Mouse (Mus musculus) heart, adult 11 months (tissue): ENCODE results near the gene Ndel1.

ENCODE experiments used
- DNase-seq: peaks from one replicate; pipeline ENCODE4 v3.0.0; 2022

Gene Ndel1

DNA sequence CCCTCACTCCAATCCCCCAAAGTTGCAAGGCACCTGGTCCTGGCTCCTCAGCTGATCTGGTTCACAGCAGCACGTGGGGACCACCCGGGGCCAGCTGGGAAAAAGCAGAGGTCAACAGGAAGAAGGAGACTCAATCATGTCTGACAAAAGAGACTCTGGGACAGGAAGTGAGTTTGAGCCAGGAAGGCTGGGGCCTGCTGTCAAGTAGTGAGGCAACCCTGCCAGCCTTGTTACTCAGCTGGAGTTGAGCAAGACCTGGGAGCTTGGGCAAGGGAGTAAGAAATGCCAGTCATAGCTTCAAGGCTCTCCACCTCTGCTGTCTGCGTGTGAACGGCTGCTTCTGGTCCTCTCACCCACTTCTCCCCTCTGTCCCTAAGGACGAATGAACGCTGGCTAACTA lies at the start of gene Ndel1:
Gene Ndel1 (minus strand): TSS at position 111 of the 400 bp plus-strand sequence.
- DNase-seq, result peak; percentile 98

DNA sequence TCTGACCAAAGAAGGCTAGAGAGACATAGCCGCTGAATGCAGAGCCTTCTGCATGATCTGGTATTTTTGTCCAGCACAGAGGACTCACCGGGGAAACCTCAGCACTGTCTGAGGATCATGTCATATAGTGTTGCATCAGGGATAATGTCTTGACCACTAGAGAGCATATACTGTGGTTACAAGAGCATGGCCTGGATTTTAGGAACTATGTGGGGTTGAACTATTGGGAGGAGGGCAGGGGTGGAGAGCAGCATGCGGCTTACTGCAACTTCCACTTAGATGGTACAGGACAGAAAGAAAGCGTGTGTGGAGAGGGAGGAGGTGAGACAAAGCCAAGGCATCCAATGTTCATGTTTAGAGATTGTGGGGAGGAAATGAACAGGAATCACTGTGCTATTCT lies 42.9 kb upstream of the Ndel1 start:
- no peak for DNase-seq

DNA sequence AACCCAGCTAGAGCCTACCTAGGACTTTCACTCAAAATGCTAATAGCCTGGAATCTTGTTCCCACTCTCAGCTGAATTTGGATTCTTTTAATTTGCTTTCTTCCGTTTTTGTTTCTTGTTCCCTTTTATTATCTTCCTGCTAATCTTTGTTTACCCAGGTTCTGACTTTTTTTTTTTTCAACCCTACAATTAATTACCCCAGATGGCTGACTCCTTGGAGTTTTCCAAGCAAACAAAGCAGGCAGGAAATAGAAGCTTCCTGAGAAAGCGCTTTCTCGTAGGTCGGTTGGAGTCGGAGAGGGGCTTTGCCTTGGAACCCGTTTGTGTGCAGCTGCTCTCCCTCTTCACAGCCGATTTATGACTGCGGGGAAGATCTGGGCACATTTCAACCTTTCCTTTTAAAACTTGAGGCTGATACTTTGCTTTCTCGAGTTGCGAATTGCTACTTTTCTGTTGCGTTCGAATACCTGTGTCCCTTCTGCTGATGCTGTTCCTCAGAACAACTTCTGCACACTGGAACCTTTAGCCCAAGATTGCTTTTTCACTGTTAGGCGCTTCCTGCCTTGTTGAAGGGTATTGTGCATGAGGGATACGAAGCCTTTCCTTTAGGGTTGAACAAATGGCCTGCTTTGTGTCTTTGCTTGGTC lies 40.0 kb upstream of the Ndel1 start:
- DNase-seq, result peak; percentile 94

DNA sequence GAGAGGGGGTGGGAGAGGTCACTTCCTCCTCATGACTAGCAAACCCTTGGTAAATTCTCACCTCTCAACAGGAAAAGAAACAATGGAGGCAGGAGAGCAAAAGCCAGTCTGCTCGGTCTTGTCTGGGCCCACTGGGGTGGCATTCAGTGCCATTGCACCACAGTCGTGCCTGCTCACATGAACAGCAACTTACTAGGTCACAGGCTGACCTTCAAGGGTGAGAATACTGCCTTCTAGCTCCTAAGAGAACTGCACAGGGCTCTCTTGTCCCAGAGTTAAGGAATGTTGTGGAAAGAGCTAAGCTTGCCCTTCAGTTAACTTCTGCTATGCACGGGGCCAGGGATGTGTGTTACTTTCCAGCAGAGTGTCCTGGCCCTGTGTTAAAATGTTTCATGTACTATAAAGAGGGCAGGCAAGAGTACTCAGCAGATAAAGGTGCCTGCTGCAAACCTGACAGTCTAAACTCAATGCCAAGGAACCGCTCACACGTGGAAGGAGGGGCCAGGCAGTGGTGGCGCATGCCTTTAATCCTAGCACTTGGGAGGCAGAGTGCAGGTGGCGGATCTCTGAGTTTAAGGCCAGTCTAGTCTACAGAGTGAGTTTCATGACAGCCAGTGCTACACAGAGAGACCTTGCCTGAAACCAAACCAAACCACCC lies 37.3 kb upstream of the Ndel1 start:
- DNase-seq, result no peak

DNA sequence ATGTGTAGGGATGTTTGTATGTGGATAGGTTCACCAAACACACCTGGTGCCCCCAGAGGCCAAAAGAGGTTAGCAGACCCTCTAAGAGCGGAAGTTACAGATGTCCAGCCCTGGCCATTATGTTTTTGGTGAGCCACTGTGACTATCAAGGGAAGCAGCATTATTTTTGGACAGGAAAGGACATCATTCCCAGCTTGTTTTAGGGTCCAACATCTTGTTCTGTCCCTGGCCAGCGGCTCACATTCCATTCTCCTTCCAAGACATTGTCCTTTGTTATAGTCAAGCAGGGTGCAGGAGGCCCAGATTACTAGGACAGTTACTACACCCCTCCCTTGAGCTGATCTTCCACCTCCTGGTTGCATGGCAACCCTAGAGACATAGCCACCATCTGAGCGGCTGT lies 35.6 kb upstream of the Ndel1 start:
- DNase-seq, result peak; percentile 95

DNA sequence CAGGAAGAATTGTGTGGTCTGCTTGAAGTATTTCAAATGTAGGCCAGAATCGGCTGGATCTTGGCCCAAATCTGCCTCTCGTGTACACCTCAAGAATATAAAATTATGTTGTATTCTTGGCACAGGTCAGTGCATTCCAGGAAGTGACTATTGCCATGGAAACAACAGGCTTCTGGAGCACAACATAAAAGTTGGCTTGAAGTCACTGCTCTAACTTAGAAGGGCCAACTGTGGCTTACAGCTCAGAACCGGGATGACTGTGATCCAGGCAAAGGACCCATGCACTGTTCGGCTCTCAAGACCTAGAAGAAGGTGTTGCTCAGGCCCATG lies 34.8 kb upstream of the Ndel1 start:
- no peak for DNase-seq

DNA sequence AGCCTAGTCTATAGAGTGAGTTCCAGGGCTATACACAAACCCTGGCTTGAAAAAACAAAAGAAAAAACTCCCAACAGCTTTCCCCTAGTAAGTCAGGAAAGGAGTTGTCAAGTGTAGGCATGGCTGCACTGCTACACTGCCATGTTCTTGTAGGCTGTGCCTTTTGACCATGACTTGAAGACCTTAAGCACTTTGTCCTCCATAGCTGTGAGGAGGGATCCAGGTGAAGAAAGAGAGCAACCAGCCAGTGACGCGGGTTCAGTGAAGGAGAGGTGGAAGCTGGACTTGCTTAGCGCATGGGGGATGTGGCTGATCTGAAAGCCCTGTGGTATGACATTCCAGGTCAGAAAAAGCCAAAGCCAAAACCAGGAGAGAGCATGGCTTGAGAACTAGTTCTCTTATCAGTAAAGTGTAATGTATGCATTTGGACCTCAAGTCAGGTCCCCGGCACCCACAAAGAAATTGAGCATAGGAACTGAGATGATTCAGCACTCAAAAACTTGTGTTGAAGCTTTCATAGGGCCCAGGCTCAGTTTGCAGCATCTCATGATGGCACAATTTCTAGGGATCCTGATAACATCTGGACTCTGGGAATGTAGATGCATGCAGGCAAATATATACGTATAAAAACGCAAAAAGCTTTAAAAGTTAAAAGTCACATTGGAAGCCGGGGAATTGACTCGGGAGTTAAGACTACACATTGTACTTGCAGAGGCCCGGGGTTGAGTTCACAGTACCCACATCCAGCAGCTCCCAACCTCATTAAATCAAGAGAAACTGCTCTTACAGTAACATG lies 34.2 kb upstream of the Ndel1 start:
- DNase-seq, result no peak

DNA sequence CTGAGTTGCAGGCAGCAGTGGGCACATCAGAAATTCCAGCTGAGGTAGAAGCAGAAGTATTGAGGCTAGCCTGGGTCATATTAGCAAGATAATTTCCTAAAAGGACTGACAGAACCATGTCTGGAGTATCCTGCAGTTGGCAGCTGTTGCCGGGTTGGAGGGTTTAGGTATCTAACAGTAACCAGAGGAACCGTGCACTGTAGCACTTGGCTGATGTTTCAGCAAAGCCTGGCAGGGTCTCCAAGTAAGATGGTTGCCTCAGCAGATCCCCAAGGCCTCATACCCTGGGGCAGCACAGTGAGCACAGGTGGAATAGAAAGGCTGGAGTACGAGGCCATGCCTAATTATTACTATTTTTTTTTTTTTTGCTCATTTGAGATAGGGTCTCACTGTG lies 33.5 kb upstream of the Ndel1 start:
- no peak for DNase-seq

DNA sequence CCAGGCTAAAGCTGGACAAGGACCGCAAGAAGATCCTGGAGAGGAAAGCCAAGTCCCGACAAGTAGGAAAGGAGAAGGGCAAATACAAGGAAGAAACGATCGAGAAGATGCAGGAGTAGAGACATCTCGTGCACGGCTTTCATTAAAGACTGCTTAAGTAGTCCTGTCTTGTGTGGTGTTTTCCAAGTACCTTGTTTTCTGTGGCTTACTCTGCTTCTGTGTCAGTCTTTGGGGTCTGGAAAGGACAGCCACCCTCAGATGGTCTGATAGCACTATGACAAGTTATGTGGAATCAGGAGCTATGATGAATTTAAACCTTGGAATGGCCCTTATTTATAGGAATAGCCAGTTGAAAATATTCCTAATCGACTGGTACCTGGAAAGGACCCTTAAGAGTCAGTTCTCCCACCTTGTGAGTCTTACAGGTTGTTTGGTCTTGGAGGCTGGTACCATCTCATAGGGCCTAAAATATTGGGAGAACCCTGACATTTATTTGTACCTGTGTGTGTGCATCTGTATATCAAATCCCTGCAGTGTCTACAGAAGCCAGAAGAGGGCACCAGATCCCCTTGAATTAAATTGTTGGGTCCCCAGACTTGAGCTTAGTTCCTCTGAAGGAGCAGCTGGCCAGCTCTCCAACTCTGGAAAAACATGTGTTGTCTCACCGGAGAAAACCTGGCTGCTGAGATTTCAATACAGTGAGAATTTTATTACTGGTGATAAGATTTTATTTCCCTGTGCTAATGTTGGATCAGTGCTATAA lies 32.9 kb upstream of the Ndel1 start:
- peak; percentile 96 for DNase-seq

DNA sequence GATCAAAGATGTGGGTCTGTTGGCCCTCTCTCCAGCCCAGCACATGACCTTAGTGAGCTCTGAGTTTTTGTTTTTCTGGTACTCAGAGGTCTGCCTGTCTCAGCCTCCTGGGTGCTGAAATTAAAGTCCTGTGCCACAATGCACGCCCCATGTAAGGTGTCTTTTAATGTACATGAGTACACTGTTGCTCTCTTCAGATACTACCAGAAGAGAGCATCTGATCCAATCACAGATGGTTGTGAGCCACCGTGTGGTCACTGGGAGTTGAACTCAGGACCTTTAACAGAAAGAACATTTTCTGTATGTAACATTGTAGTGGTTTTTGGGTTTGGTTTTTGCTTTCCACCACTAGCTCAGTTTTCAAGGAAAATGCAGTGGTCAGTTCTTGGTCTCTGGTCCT lies 32.1 kb upstream of the Ndel1 start:
- no peak for DNase-seq

DNA sequence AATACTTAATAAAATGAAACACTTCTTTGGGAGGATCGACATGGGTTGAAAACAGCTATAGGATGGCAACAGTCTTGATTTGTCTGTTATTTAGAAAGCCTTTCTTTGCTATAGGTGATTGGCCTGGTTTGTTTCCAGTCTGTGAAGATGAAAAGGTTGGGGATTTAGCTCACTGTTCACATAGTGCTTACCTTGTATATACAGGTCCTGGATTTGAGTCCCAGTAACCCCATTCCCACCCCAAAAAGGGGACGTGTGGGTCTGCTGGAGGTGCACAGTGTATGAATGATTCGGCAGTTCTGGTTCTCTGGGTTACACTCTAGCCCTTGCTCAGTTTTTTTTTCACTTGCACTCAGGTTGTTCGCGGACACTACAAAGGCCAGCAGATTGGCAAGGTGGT lies 31.2 kb upstream of the Ndel1 start:
- peak; percentile 88 for DNase-seq

DNA sequence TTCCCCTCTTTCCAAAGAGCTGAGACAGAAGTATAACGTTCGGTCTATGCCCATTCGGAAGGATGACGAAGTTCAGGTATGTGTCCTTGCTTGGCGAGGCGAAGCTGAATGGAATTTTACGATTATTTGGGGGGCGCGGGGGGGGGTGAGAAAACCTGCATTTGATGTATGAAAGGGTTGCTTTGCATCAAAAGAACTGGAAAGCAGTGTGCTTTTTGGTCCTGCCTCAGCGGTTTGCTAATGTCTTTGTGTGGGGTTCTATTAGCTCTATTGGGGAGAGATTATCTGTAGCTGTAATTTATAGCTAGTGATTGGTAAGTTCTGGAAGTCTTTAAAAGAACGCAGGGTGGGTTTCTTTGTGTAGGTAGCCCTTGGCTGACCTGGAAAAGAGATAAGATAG lies 30.7 kb upstream of the Ndel1 start:
- no peak for DNase-seq

DNA sequence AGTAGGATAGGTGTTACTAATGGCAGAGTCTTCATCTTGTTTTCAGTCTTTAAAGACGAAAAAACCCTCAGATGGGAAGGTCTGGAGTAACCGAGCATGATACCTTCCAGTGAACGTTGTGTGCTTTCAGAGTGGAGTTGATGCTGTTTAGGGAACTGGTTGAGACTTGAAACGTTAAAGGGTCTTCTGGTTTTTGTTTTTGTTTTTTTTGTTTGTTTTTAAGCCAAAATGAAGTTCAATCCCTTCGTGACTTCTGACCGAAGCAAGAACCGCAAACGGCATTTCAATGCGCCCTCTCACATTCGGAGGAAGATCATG lies 30.3 kb upstream of the Ndel1 start:
- DNase-seq, result no peak

DNA sequence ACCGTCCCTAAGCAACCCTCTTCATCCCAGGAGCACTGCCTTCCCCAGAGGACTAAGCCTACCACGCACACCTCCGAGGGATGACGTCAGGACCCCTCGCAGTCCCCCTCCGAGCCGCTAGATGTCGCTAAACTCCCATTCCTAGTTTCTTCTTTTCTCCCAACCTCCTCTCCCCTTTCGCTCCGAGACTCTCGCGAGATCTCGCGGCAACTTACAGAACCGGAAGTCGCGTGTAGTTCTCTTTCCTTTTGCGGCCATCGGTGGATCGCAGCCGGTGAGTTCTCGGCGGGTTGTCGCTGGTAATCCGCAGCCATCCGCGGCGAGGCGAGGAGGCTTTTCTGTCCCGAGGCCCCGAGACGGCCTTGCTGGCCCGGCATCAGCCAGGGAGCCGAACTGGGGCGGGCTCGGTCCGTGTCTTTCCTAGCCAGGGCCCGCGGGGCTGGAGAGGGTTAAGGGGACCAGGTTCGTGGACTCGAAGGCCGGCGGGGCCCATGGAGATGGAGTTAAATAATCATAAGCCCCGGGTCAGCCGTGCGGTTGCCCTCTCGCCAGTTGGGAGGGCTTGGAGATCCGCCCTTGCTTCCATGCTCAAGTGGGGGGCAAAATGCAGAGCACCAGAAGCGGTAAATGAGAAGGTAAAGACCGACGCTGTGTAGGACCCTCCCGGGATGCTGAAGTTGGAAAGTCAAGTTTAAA lies 29.8 kb upstream of the Ndel1 start, which contains the start of gene Rpl26:
Gene Rpl26 (plus strand): TSS at position 233 of the 696 bp plus-strand sequence.
- DNase-seq, result peak; percentile 99

DNA sequence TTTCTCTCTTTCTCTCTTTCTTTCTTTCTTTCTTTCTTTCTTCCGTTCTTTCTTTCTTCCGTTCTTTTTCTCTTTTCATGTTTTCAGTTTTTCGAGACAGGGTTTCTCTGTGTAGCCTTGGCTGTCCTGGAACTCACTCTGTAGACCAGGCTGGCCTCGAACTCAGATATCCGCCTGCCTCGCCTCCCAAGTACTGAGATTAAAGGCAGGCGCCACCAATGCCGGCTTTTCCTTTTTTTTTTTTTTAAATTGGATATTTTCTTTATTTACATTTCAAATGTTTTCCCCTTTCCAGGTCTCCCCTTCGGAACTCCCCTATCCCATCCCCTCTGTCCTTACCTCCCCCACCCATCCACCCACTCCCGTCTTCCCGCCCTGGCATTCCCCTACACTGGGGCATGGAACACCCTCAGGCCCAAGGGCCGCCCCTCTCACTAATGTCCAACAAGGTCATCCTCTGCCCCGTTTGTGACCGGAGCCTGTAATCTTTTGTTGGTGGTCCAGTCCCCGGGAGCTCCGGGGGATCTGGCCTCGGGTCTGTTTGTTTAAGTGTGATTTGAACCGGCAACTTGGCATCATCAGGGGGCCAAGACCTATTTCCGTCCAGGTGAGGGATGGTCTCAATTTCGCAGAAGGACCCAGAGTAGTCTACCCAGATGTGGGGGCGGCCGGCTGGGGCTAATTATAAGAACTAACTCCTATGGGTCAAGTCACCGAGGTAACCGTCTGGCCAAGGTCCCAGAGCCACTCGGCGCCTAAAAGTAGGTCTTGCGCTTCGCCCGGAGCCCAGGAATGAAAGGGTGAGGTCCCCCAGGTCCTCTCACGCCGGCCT lies 29.1 kb upstream of the Ndel1 start:
- no peak for DNase-seq

DNA sequence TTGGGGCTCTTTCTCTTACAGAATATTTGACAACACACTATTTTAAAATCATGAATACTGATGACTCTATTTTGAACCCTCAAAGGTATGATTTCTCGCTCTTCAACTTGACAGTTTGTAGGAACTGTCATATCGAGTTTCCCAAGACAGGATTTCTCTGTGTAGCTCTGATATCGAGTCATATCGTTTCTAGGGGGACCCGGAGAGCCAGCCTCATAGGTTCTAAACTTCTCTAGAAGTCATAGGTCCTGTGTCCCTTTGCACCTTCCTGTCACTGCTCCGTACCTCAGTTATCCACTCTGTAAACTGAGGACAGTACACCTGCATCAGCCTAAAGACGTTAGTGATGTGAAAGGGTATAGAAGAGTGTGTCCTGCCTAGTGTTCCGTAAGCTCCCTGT lies 28.2 kb upstream of the Ndel1 start:
- no peak for DNase-seq

DNA sequence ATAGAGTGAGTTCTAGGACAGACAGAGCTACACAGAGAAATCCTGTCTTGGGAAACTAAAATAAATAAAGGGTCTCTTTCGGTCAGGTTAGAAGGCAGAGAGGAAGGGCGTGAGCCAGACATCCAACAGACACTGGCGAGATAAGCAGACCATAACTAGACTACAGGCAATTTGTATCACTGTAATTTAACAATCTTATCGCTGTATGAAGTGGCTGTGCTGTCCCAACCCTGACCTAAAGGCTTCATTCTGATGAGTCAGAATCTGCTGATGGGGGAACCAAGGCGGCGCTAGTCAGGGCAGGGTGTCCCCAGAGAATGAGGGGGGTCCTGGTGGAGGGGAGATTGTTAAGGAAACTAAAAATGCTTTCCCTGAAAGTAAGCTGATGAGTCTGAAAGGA lies 27.1 kb upstream of the Ndel1 start:
- DNase-seq, result no peak

DNA sequence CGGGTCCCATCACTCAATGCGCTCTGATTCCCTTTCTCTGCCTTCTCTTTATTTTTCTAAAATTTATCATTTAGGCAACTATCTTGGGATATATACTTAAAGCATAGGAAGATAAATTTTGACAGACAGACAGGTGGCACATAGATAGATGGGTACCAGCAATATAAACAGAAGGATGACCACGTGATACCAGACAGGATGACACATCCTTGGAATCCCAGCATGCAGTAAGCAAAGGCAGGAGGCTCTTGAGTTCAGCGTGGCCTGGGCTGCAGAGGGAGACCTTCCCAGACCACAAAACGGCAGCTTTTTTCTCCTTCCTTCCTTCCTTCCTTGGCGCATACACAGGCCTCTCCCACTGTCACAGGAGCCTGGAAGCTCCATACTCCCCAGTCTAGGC lies 26.2 kb upstream of the Ndel1 start:
- no peak for DNase-seq

DNA sequence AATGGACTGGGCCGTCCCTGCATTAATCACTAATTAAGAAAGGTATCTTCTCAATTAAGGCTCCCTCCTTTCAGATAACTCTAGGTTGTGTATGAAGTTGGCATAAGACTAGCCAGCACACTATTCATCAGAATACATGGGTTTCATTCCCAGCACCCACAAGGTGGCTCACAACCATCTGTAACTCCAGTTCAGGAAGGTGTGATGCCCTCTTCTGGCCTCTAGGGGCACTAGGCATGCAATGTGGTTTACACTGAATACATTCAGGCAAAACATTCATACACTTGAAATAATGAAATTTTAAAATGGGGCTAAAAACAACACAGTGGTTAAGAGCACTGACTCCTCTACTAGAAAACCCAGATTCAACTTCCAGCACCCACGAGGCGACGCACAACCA lies 25.5 kb upstream of the Ndel1 start:
- DNase-seq, result no peak

DNA sequence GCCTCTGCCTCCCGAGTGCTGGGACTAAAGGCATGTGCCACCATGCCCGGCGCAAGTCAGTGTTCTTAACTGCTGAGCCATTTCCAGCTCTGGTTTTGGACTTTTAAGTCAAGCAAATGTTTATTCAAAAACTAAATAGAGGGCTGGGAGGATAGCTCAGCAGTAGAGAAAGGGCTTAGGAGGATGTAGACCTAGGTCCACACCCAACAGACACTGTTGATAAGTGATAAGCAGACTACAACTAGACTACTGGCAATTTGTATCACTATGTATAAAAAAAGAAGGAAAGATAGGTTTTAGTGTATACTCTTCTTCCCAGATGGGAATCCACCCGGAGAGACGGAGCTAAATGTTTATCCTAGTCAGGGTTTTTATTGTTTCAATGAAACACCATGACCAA lies 24.6 kb upstream of the Ndel1 start:
- no peak for DNase-seq

DNA sequence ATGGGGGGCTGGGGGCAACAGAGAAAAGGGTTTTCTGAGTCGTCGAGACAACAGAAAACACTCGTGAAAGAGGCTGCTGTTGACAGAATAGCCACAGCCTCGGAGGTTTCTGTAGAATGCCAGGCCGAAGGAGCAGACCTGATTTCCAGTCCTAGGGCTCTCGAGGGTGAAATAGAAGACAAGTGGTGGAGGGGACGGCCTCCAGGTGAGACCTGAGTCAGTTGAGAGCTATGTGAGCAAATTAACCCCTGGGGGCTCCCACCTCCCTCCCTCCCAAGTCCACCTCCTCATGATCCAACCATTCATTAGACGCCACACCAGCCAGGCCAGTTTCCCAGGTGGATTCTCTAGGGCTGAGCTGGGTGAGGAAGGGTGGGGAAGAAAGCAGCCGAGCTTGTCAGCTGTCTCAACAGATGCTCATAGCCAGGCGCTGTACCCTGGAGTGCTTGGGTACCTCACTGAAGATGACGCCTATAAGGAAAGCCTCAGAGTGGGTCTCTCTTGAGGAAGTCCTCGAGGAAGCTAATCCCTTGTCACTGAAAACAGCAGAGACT lies 22.3 kb upstream of the Ndel1 start:
- DNase-seq, result peak; percentile 91
